Mouse (Mus musculus) c-Kit-positive CD71-negative TER-119-negative erythroid progenitor cells, embryonic 14.5 days (primary cell): ENCODE measurements around the gene Mapk6.
A peak's percentile ranks its signal among the peaks of the same experiment; 100 is the strongest.
"Not testable (repeated sequence)": the region's sequence is repeated elsewhere in the genome, so short reads cannot be mapped to it uniquely, and the experiment has no call there.

ENCODE experiments used
- DNase-seq: peaks from one replicate; pipeline ENCODE4 v3.0.0-alpha.2; 2013; ENCODE audit warnings: low read depth

Mapk6 gene

GRCm38 (mm10) chr9:75409852-75410378 is at the start of gene Mapk6:
Gene Mapk6 (minus strand): TSS chr9:75410005.
- peak; percentile 86 for DNase-seq

- no peak for DNase-seq
Observed at GRCm38 (mm10) chr9:75455684-75456083, 45.9 kb upstream of the Mapk6 start.

- no peak for DNase-seq
Observed at GRCm38 (mm10) chr9:75453994-75454393, 44.2 kb upstream of the Mapk6 start.

- DNase-seq: no peak
Observed at GRCm38 (mm10) chr9:75448021-75448420, 38.2 kb upstream of the Mapk6 start.

- DNase-seq: not testable (repeated sequence)
Observed at GRCm38 (mm10) chr9:75446574-75446973, 36.8 kb upstream of the Mapk6 start.

- no peak for DNase-seq
Observed at GRCm38 (mm10) chr9:75444981-75445380, 35.2 kb upstream of the Mapk6 start.

- no peak for DNase-seq
Observed at GRCm38 (mm10) chr9:75441691-75442131, 31.9 kb upstream of the Mapk6 start.

- peak; percentile 68 for DNase-seq
Observed at GRCm38 (mm10) chr9:75440796-75441666, 31.2 kb upstream of the Mapk6 start, which contains the start of gene Leo1. Gene Leo1 (plus strand): TSS chr9:75441524.

GRCm38 (mm10) chr9:75437653-75438385 is 28.0 kb upstream of the Mapk6 start:
- DNase-seq: peak; percentile 63

- DNase-seq: peak; percentile 52
Observed at GRCm38 (mm10) chr9:75435918-75436317, 26.1 kb upstream of the Mapk6 start.

GRCm38 (mm10) chr9:75435291-75435690 is 25.5 kb upstream of the Mapk6 start:
- DNase-seq: no peak

- no peak for DNase-seq
Observed at GRCm38 (mm10) chr9:75434872-75435271, 25.1 kb upstream of the Mapk6 start.

GRCm38 (mm10) chr9:75434172-75434793 is 24.5 kb upstream of the Mapk6 start:
- peak; percentile 77 for DNase-seq

- no peak for DNase-seq
Observed at GRCm38 (mm10) chr9:75432694-75433093, 22.9 kb upstream of the Mapk6 start.

GRCm38 (mm10) chr9:75430822-75431621 is 21.2 kb upstream of the Mapk6 start:
- DNase-seq: no peak

GRCm38 (mm10) chr9:75429657-75430056 is 19.9 kb upstream of the Mapk6 start:
- DNase-seq: no peak

- DNase-seq: no peak
Observed at GRCm38 (mm10) chr9:75429040-75429439, 19.2 kb upstream of the Mapk6 start.

- DNase-seq: no peak
Observed at GRCm38 (mm10) chr9:75428274-75428600, 18.4 kb upstream of the Mapk6 start.

- DNase-seq: no peak
Observed at GRCm38 (mm10) chr9:75427366-75428273, 17.8 kb upstream of the Mapk6 start.

- no peak for DNase-seq
Observed at GRCm38 (mm10) chr9:75425796-75426391, 16.1 kb upstream of the Mapk6 start.
